Mouse (Mus musculus): ENCODE results near the gene Olfr1123. TPM values are rescaled to one million over a fixed set of nuclear protein-coding genes. Genes with fewer than 3 reads are reported as not detected.
"Not testable (repeated sequence)": the region's sequence is repeated elsewhere in the genome, so short reads cannot be mapped to it uniquely, and the experiment has no call there.

Gene Olfr1123
- not detected in 2 replicates for polyA plus RNA-seq (2012; ENCODE audit: insufficient read depth, low replicate concordance)

DNA sequence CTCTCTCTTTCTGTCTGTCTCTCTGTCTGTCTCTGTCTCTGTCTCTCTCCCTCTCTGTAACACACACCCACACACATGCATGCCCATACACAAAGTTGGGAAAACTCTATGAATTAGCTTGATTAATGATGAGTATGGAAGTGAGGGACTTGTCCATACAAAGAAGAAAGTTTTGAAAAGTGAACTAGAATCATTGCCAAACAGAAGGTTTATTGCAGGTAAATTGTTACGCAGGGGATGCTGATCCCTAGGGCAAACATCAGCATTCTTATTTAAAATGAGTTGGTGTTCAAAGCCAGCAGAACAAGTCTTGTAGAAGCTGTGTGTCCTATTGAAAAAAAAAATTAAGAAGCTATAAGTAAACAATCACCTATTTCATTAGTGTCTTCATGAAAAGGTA, at the start of gene Olfr1123:
Olfr1123 (plus strand) TSS at position 301 of the 400 bp plus-strand sequence.
- no peak for TF ChIP-seq GATA1 (IDR thresholded peaks at IDR 0.05; ENCODE audit: borderline replicate concordance, low read length)
- no peak for TF ChIP-seq FLI1 (IDR thresholded peaks at IDR 0.05; ENCODE audit: low read length)

DNA sequence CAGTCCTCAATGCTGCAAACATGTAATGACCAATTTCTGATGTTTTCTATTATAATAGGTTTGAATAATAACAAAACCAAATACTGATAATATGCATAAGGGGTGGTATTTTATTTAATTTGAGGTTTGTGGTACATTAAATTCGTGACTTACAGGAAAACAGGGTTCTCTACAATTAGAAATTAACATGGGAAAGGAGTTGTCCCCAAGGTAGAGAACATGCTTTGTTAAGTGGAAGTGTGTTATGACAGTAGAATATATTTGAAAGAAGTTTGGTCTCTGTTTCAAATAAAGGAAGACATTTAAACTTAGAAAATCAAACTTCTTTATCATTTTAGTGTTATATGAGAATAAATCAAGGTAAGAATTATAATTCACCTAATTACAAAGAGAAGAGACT, 46.8 kb upstream of the Olfr1123 start, which contains the start of gene Olfr1121:
Olfr1121 (plus strand) TSS at position 301 of the 400 bp plus-strand sequence.
- Histone ChIP-seq H3K4me1 (no peaks in the 10 kb centered on the region), H3K4me3 (replicated peaks) (no peak within 1 kb of the TSS), H3K9me3 (no peaks in the 10 kb centered on the region), H3K27me3 (replicated peaks) (no peaks in the 10 kb centered on the region), H3K36me3 (replicated peaks; ENCODE audit: low read length) (no peaks in the 10 kb centered on the region)
- no peak for TF ChIP-seq GATA1 (IDR thresholded peaks at IDR 0.05; ENCODE audit: borderline replicate concordance, low read length)
- TF ChIP-seq FLI1 (IDR thresholded peaks at IDR 0.05; ENCODE audit: low read length) = no peak

More for the DNA sequence above, at the start of gene Olfr1123:
- Histone ChIP-seq H3K36me3 (replicated peaks; ENCODE audit: low read length) (no peaks in the 10 kb centered on the region), H3K4me3 (replicated peaks) (no peak within 1 kb of the TSS), H3K4me1 (no peaks in the 10 kb centered on the region), H3K9me3 (no peaks in the 10 kb centered on the region), H3K27me3 (replicated peaks) (no peaks in the 10 kb centered on the region)

DNA sequence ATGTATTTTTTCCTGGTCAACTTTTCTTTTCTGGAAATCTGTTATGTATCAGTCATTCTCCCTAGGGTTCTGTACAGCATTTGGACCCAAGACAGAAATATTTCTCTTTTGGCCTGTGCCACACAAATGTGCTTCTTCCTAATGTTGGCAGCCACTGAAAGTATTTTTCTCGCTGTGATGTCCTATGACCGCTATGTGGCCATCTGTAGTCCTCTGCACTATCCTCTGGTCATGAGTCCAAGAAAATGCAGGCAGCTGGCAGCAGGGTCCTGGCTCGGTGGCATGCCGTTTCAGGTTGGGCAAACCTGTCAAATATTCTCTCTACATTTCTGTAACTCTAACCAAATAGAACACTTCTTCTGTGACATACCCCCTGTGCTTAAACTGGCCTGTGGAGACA, 44.7 kb upstream of the Olfr1123 start:
- no peak for TF ChIP-seq GATA1 (IDR thresholded peaks at IDR 0.05; ENCODE audit: borderline replicate concordance, low read length)
- no peak for TF ChIP-seq FLI1 (IDR thresholded peaks at IDR 0.05; ENCODE audit: low read length)
- Histone ChIP-seq H3K4me1 (no peaks in the 10 kb centered on the region), H3K27me3 (replicated peaks) (no peaks in the 10 kb centered on the region), H3K4me3 (replicated peaks) (no peak overlapping the region), H3K36me3 (replicated peaks; ENCODE audit: low read length) (no peaks in the 10 kb centered on the region), H3K9me3 (no peaks in the 10 kb centered on the region)

DNA sequence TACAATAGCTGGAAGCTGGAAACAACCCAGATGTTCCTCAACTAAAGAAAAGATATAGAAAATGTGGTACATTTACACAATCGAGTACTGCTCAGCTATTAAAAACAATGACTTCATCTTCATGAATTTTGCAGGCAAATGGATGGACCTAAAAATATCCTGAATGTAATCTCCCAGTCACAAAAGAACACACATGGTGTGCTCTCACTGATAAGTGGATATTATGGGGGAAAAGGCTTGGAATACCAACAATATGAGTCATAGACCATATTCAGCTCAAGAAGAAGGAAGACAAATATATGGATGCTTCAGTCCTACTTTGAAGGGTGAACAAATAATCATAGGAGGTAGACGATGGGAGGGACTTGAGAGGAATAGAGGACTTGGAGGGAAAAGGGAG, 32.5 kb upstream of the Olfr1123 start:
- no peaks in the 10 kb centered on the region for H3K36me3 ChIP-seq (replicated peaks; ENCODE audit: low read length)
- no peaks in the 10 kb centered on the region for H3K9me3 ChIP-seq
- no peaks in the 10 kb centered on the region for H3K4me1 ChIP-seq
- no peak overlapping the region for H3K4me3 ChIP-seq (replicated peaks)
- no peak for TF ChIP-seq GATA1 (IDR thresholded peaks at IDR 0.05; ENCODE audit: borderline replicate concordance, low read length)
- TF ChIP-seq FLI1 (IDR thresholded peaks at IDR 0.05; ENCODE audit: low read length) = no peak
- no peaks in the 10 kb centered on the region for H3K27me3 ChIP-seq (replicated peaks)

DNA sequence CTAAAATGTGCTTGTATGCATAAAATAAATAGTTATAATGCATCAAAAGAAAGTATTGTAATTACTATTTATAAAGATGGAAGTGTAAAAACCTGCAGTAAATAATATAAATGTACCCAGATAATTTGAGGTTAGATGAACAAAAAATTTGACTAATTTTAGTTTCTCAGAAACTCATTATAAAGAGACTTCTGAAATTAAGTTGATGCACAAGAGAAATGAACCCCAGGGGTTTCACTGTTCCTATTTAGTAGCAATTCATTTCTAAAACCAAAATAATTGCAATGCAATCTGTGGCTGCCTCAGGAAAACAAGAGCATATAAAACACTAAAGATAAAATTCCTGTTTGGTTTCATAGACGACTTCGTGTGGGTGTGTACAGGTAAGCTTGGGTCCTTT, 30.9 kb upstream of the Olfr1123 start, which contains the start of gene Olfr1122:
Olfr1122 (plus strand) TSS at position 301 of the 400 bp plus-strand sequence.
- TF ChIP-seq FLI1 (IDR thresholded peaks at IDR 0.05; ENCODE audit: low read length) (no peak), GATA1 (IDR thresholded peaks at IDR 0.05; ENCODE audit: borderline replicate concordance, low read length) (no peak)

DNA sequence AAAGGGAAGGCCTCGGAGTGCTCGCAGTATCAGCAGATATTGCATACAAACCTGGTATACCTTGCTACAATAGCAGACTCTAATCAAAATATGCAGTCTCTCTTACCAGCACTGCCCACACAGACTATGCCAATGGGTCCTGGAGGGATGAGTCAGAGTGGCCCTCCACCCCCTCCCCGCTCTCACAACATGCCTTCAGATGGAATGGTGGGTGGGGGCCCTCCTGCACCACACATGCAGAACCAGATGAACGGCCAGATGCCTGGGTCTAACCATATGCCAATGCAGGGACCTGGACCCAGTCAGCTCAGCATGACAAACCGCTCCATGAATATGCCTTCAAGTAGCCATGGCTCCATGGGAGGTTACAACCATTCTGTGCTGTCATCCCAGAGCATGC, 22.8 kb upstream of the Olfr1123 start:
- not testable (repeated sequence) for H3K4me1 ChIP-seq; H3K4me3 ChIP-seq (replicated peaks); H3K9me3 ChIP-seq; H3K27me3 ChIP-seq (replicated peaks); H3K36me3 ChIP-seq (replicated peaks; ENCODE audit: low read length)

More for the DNA sequence above, 30.9 kb upstream of the Olfr1123 start, which contains the start of gene Olfr1122:
- Histone ChIP-seq H3K4me3 (replicated peaks) (no peak within 1 kb of the TSS), H3K4me1 (no peaks in the 10 kb centered on the region), H3K27me3 (replicated peaks) (no peaks in the 10 kb centered on the region), H3K9me3 (no peaks in the 10 kb centered on the region), H3K36me3 (replicated peaks; ENCODE audit: low read length) (no peaks in the 10 kb centered on the region)

DNA sequence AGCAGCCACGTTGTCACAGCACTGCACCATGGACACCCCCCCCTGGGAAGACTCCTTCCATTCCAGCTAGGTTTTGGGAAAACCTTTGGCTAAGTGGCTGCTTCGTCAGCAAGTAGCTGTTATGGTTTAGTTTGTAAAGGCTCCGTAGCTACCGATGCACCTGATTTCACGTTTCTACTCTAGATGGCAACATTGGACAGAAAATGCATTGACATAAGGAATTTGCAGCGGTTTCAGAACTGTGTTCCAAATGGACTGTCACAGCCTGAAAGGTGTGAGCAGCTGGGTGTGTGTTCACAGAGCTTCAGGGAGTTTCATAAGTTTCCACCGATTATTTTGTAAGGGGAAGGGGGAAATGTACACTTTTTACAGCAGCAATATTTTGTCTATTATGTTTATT, 21.7 kb upstream of the Olfr1123 start:
- not testable (repeated sequence) for H3K4me1 ChIP-seq; H3K9me3 ChIP-seq; H3K4me3 ChIP-seq (replicated peaks); H3K27me3 ChIP-seq (replicated peaks); H3K36me3 ChIP-seq (replicated peaks; ENCODE audit: low read length)

DNA sequence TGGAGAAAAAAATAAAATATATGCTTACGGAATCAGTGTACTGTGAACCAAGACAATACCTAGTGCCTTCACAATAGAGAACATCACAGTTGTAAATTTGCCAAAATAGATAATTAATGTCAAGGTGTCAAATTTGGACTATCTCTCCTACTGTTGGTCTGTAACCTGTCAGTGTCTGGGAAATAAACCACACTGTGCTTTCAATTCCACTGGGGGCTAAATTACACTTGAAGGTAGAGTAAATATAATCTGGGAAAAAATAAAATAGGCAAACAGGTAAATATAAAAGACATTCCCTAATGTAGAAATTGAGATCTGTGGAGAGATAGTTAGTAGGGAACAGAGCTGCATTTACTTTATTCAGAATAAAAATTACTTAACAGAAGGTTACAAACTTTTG, 13.5 kb downstream of the Olfr1123 start, which contains the start of gene Olfr1124:
Olfr1124 (plus strand) TSS at position 301 of the 400 bp plus-strand sequence.
- no peak for TF ChIP-seq GATA1 (IDR thresholded peaks at IDR 0.05; ENCODE audit: borderline replicate concordance, low read length)
- no peak for TF ChIP-seq FLI1 (IDR thresholded peaks at IDR 0.05; ENCODE audit: low read length)
- H3K9me3 ChIP-seq = no peaks in the 10 kb centered on the region
- H3K4me1 ChIP-seq = no peaks in the 10 kb centered on the region
- no peaks in the 10 kb centered on the region for H3K27me3 ChIP-seq (replicated peaks)
- no peaks in the 10 kb centered on the region for H3K36me3 ChIP-seq (replicated peaks; ENCODE audit: low read length)
- H3K4me3 ChIP-seq (replicated peaks) = no peak within 1 kb of the TSS

DNA sequence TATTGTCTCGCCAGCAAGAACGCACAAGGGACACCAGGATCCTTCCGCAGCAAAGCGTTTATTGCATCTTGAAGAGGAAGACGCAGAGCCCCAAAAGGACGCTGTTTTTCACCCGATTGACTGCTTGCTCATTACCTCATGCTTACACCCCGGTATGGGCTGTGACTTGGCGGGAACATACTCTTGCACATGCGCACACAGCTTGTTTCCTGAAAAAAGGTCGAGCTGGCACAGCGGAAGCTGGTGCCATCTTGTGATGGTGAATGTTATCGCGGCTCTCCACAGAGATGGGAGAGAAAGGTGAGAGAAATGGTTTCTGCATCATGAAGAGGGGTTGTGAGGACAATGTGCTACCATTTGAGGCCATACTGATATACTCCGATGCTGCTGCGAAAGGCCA, 21.3 kb downstream of the Olfr1123 start:
- Histone ChIP-seq H3K9me3 (peaks cover 7% of the 10 kb centered on the region; the same call in 1 of the 2 replicates), H3K36me3 (replicated peaks; ENCODE audit: low read length) (no peaks in the 10 kb centered on the region), H3K4me1 (no peaks in the 10 kb centered on the region), H3K27me3 (replicated peaks) (no peaks in the 10 kb centered on the region), H3K4me3 (replicated peaks) (no peak overlapping the region)
- TF ChIP-seq FLI1 (IDR thresholded peaks at IDR 0.05; ENCODE audit: low read length) (no peak), GATA1 (IDR thresholded peaks at IDR 0.05; ENCODE audit: borderline replicate concordance, low read length) (no peak)

DNA sequence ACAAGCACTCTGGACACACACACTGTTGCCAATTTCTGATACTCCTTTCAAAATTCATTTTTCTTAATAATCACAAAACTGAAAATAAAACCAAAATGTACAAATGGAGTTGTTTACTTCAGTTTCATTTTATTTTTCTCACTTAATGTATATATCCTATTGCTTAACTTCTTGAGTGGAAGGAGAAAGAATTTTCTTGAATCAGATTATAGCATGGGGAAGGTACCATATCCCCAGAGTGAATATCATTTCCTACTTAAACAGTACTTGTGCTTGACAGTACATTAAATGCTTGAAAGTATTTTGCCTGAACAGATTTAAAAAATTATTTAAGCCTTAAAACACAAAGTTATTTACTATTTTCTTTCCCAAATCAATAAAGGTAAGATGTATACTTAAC, 37.2 kb downstream of the Olfr1123 start, which contains the start of gene Olfr1126:
Olfr1126 (plus strand) TSS at position 301 of the 400 bp plus-strand sequence.
- H3K9me3 ChIP-seq = no peaks in the 10 kb centered on the region
- no peak for TF ChIP-seq FLI1 (IDR thresholded peaks at IDR 0.05; ENCODE audit: low read length)
- no peak for TF ChIP-seq GATA1 (IDR thresholded peaks at IDR 0.05; ENCODE audit: borderline replicate concordance, low read length)
- H3K4me1 ChIP-seq = no peaks in the 10 kb centered on the region
- H3K27me3 ChIP-seq (replicated peaks) = no peaks in the 10 kb centered on the region
- no peaks in the 10 kb centered on the region for H3K36me3 ChIP-seq (replicated peaks; ENCODE audit: low read length)
- H3K4me3 ChIP-seq (replicated peaks) = no peak within 1 kb of the TSS

DNA sequence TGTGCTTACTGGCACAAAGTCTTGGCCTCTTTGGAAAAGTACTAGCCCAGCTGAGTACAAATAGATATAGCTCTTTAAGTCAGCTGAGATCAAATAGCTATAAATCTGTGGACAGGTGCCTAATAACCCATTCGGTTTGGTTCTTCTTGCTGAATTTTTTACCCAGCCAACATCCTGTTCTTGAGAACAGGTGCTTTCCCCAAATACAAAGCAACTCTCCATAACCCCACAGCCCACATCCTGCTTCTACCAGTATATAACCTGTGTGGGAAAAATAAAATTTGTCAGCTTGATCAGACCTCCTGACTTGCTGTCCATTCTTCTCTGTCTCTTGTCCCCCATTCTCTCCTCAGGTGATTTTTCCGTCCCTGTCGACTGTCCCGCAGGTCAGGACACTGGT, 45.3 kb downstream of the Olfr1123 start:
- TF ChIP-seq FLI1 (IDR thresholded peaks at IDR 0.05; ENCODE audit: low read length) = no peak
- TF ChIP-seq GATA1 (IDR thresholded peaks at IDR 0.05; ENCODE audit: borderline replicate concordance, low read length) = no peak
- H3K4me1 ChIP-seq = no peaks in the 10 kb centered on the region

More for the DNA sequence above, 45.3 kb downstream of the Olfr1123 start:
- Histone ChIP-seq H3K36me3 (replicated peaks; ENCODE audit: low read length) (no peaks in the 10 kb centered on the region), H3K4me3 (replicated peaks) (no peak overlapping the region), H3K9me3 (0 out of 2 replicates have a peak, but pooled peaks cover 3% of the 10 kb centered on the region), H3K27me3 (replicated peaks) (no peaks in the 10 kb centered on the region)

Other genes with a start within 250 kb of the Olfr1123 start
- not detected in 2 replicates for gene Olfr1112, start 228.8 kb upstream of the Olfr1123 start, polyA plus RNA-seq (2012; ENCODE audit: insufficient read depth, low replicate concordance)
- not detected in 2 replicates for gene Olfr1113, start 207.7 kb upstream of the Olfr1123 start, polyA plus RNA-seq (2012; ENCODE audit: insufficient read depth, low replicate concordance)
- not detected in 2 replicates for gene Olfr1115, start 168.6 kb upstream of the Olfr1123 start, polyA plus RNA-seq (2012; ENCODE audit: insufficient read depth, low replicate concordance)
- gene Olfr1116, start 149.1 kb upstream of the Olfr1123 start, polyA plus RNA-seq (2012; ENCODE audit: insufficient read depth, low replicate concordance) = not detected in 2 replicates
- gene Olfr1118, start 109.1 kb upstream of the Olfr1123 start, polyA plus RNA-seq (2012; ENCODE audit: insufficient read depth, low replicate concordance) = 0.43 TPM in 1 of 2 replicates, not detected in the other
- gene Olfr1120, start 61.8 kb upstream of the Olfr1123 start, polyA plus RNA-seq (2012; ENCODE audit: insufficient read depth, low replicate concordance) = not detected in 2 replicates
- gene Olfr1121, start 46.7 kb upstream of the Olfr1123 start, polyA plus RNA-seq (2012; ENCODE audit: insufficient read depth, low replicate concordance) = not detected in 2 replicates
- gene Olfr1122, start 30.8 kb upstream of the Olfr1123 start, polyA plus RNA-seq (2012; ENCODE audit: insufficient read depth, low replicate concordance) = not detected in 2 replicates
- not detected in 2 replicates for gene Olfr1124, start 13.6 kb downstream of the Olfr1123 start, polyA plus RNA-seq (2012; ENCODE audit: insufficient read depth, low replicate concordance)
- gene Olfr1126, start 37.3 kb downstream of the Olfr1123 start, polyA plus RNA-seq (2012; ENCODE audit: insufficient read depth, low replicate concordance) = not detected in 2 replicates
- gene Pramel7, start 80.5 kb downstream of the Olfr1123 start, polyA plus RNA-seq (2012; ENCODE audit: insufficient read depth, low replicate concordance) = not detected in 2 replicates
- not detected in 2 replicates for gene Pramel6, start 89.9 kb downstream of the Olfr1123 start, polyA plus RNA-seq (2012; ENCODE audit: insufficient read depth, low replicate concordance)
- not detected in 2 replicates for gene Olfr153, start 115.2 kb downstream of the Olfr1123 start, polyA plus RNA-seq (2012; ENCODE audit: insufficient read depth, low replicate concordance)
- not detected in 2 replicates for gene Olfr1128, start 128.9 kb downstream of the Olfr1123 start, polyA plus RNA-seq (2012; ENCODE audit: insufficient read depth, low replicate concordance)
- gene Olfr1129, start 157.3 kb downstream of the Olfr1123 start, polyA plus RNA-seq (2012; ENCODE audit: insufficient read depth, low replicate concordance) = not detected in 2 replicates
- gene Olfr1130, start 189.6 kb downstream of the Olfr1123 start, polyA plus RNA-seq (2012; ENCODE audit: insufficient read depth, low replicate concordance) = not detected in 2 replicates
- not detected in 2 replicates for gene Olfr1131, start 210.5 kb downstream of the Olfr1123 start, polyA plus RNA-seq (2012; ENCODE audit: insufficient read depth, low replicate concordance)
- gene Olfr1132, start 220.9 kb downstream of the Olfr1123 start, polyA plus RNA-seq (2012; ENCODE audit: insufficient read depth, low replicate concordance) = not detected in 2 replicates
- not detected in 2 replicates for gene Olfr1133, start 230.7 kb downstream of the Olfr1123 start, polyA plus RNA-seq (2012; ENCODE audit: insufficient read depth, low replicate concordance)
- not detected in 2 replicates for gene Olfr1134, start 241.8 kb downstream of the Olfr1123 start, polyA plus RNA-seq (2012; ENCODE audit: insufficient read depth, low replicate concordance)